ENCODE assay signal across 8 mouse cellular contexts in the genomic region with DNA sequence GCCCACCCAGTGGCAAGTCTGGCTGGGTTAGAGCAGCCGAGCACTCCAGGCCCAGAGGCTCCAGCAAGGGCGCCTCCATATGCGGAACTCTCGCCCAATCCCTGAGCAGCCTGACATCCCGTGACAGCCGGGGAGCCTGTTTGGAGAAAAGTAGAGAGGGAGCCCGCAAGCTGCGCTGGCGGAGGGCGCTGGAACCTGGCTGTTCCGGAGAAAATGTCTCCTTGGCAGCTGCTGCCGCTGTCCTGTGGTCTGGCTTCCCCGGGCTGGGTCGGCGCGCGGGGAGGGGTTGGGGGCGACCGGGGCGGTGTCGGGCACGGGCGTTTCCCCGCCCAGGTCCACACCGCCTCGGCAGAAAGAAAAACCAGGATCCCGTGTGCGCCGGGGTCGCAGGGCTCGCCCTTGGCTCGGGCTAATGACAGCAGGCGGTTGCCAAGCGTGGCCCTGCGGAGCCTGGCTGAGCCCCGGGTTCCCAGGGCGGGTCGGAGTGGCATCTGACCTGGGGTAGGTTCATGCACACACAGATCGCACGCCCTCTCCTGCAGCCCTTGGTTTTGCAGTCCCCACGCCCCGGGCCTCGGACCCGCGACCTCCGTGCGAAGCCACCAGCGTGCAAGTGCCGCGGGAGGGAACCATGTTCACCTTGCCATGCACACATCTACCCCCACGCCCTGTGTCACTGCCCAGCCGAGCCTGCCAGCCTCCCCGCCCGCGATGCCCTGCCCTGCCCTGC. TPM values are rescaled to one million over a fixed set of nuclear protein-coding genes. Genes with fewer than 3 reads are reported as not detected.
DNase-seq lines count a peak whose midpoint lies in the region; ATAC-seq and TF ChIP-seq lines count a peak whose summit lies in the region.

No protein-coding gene starts in this region.

- H3K4me1 ChIP-seq in ES-E14 (ENCODE audit: control insufficient read depth in 2 of 2, insufficient read depth in 2 of 2, low read length in 2 of 2, poor library complexity in 1 of 2) = 0 out of 4 replicates have a peak, but pooled peaks cover 0 to 3% of the 10 kb centered on the region in 2 experiments
- peaks cover 9% of the 10 kb centered on the region for H3K4me1 ChIP-seq in forebrain, embryonic 14.5 days (ENCODE audit: control insufficient read depth, insufficient read depth, low read length)
- peaks cover 14% of the 10 kb centered on the region for H3K4me1 ChIP-seq in liver, postnatal 0 days (ENCODE audit: insufficient read depth)
- H3K4me1 ChIP-seq in neural tube, embryonic 13.5 days (replicated peaks) = peaks cover 39% of the 10 kb centered on the region

- 0 out of 2 replicates have a peak, but pooled peaks have one; percentile 3 for TF ChIP-seq CTCF in liver, postnatal 0 days (IDR thresholded peaks at IDR 0.05; ENCODE audit: low read depth)

- DNase-seq in ES-E14 (ENCODE audit: low read depth, low spot score) = peak; percentile 60
- DNase-seq in cerebellum, adult 11 months = peak; percentile 76
- peak; percentile 91 for DNase-seq in forebrain, embryonic 14.5 days (ENCODE audit: low spot score)
- peak; percentile 80 to 84 for DNase-seq in heart, postnatal 14 days
- peak; percentile 83 for DNase-seq in layer of hippocampus, adult 11-12 months (ENCODE audit: low spot score)
- DNase-seq in liver, postnatal 0 days = peak; percentile 80
- DNase-seq in telencephalon, adult 2 months (ENCODE audit: low read depth, low spot score) = peak; percentile 75

- no peaks in the 10 kb centered on the region for H3K27me3 ChIP-seq in forebrain, embryonic 14.5 days (replicated peaks; ENCODE audit: control insufficient read depth, insufficient read depth, low read length)
- no peaks in the 10 kb centered on the region for H3K27me3 ChIP-seq in liver, postnatal 0 days (ENCODE audit: insufficient read depth, low read length)
- no peaks in the 10 kb centered on the region for H3K27me3 ChIP-seq in neural tube, embryonic 13.5 days

- TF ChIP-seq EP300 in liver, postnatal 0 days (IDR thresholded peaks at IDR 0.05; ENCODE audit: low read depth) = no peak

- peak; percentile 81 for ATAC-seq in forebrain, embryonic 14.5 days
- ATAC-seq in liver, postnatal 0 days = peak; percentile 69
- ATAC-seq in neural tube, embryonic 13.5 days (ENCODE audit: low read depth) = peak; percentile 85

- H3K4me2 ChIP-seq in forebrain, embryonic 14.5 days (ENCODE audit: low read length) = peak overlapping the region; percentile 95
- H3K4me2 ChIP-seq in liver, postnatal 0 days (ENCODE audit: low read depth, low read length) = peak overlapping the region; percentile 90
- peak overlapping the region; percentile 84 for H3K4me2 ChIP-seq in neural tube, embryonic 13.5 days

- no peaks in the 10 kb centered on the region for H3K36me3 ChIP-seq in ES-E14 (ENCODE audit: control insufficient read depth, insufficient read depth, low read length, poor library complexity, severe bottlenecking)
- no peaks in the 10 kb centered on the region for H3K36me3 ChIP-seq in forebrain, embryonic 14.5 days (ENCODE audit: control insufficient read depth, insufficient read depth, low read length)
- peaks cover 5% of the 10 kb centered on the region for H3K36me3 ChIP-seq in liver, postnatal 0 days (replicated peaks; ENCODE audit: insufficient read depth, low read length)
- H3K36me3 ChIP-seq in neural tube, embryonic 13.5 days = 0 out of 2 replicates have a peak, but pooled peaks cover 4% of the 10 kb centered on the region

- peak overlapping the region; percentile 90 for H3K9ac ChIP-seq in ES-E14 (ENCODE audit: insufficient read depth, low read depth, low read length, poor library complexity, severe bottlenecking)
- peak overlapping the region; percentile 89 for H3K9ac ChIP-seq in forebrain, embryonic 14.5 days (ENCODE audit: low read length)
- H3K9ac ChIP-seq in liver, postnatal 0 days (replicated peaks) = peak overlapping the region; percentile 89
- peak overlapping the region; percentile 98 for H3K9ac ChIP-seq in neural tube, embryonic 13.5 days

- in situ Hi-C loops in ES-E14 (cut with MboI; ENCODE audit: low sequenced_read_pairs in 2 of 2, unreplicated experiment in 2 of 2) = no loop called here

- intact Hi-C loops in heart, postnatal 14 days (cut with DNase I) = no loop called here

- peak overlapping the region; percentile 95 to 99 for H3K4me3 ChIP-seq in ES-E14 (ENCODE audit: insufficient read depth in 1 of 2, low read depth in 1 of 2, low read length in 2 of 2, poor library complexity in 1 of 2, severe bottlenecking in 1 of 2)
- peak overlapping the region; percentile 78 for H3K4me3 ChIP-seq in forebrain, embryonic 14.5 days (ENCODE audit: low read depth, low read length)
- peak overlapping the region; percentile 67 for H3K4me3 ChIP-seq in liver, postnatal 0 days (ENCODE audit: low read depth, low read length)
- peak overlapping the region; percentile 83 for H3K4me3 ChIP-seq in neural tube, embryonic 13.5 days

- WGBS in forebrain, embryonic 14.5 days = 1% methylated on average over 53 of the region's 55 CpGs
- whole genome bisulfite sequencing in liver, postnatal 0 days (ENCODE audit: insufficient replicate concordance) = under 1% methylated on average over 53 of the region's 55 CpGs
- WGBS in neural tube, embryonic 13.5 days = under 1% methylated on average over 54 of the region's 55 CpGs

- 0 out of 2 replicates have a peak, but pooled peaks cover 2% of the 10 kb centered on the region for H3K9me3 ChIP-seq in ES-E14 (ENCODE audit: control insufficient read depth, insufficient read depth, low read depth, low read length)
- H3K9me3 ChIP-seq in forebrain, embryonic 14.5 days (replicated peaks; ENCODE audit: control insufficient read depth, low read length) = no peaks in the 10 kb centered on the region
- no peaks in the 10 kb centered on the region for H3K9me3 ChIP-seq in liver, postnatal 0 days (ENCODE audit: low read length)
- H3K9me3 ChIP-seq in neural tube, embryonic 13.5 days = no peaks in the 10 kb centered on the region

- H3K27ac ChIP-seq in ES-E14 (ENCODE audit: insufficient read depth, low read depth, low read length, poor library complexity, severe bottlenecking) = no peak overlapping the region
- H3K27ac ChIP-seq in forebrain, embryonic 14.5 days (ENCODE audit: low read depth, low read length) = peak overlapping the region; percentile 96
- H3K27ac ChIP-seq in liver, postnatal 0 days (ENCODE audit: low read depth) = peak overlapping the region; percentile 95
- peak overlapping the region; percentile 99 for H3K27ac ChIP-seq in neural tube, embryonic 13.5 days (replicated peaks)

TF ChIP-seq in ES-E14, 5 proteins besides CTCF, POLR2A, EP300 and RAD21:
- TF ChIP-seq CHD2 (IDR thresholded peaks at IDR 0.05; ENCODE audit: low read depth, low read length) (no peak), MAFK (IDR thresholded peaks at IDR 0.05; ENCODE audit: insufficient read depth, low read depth, low read length) (no peak), ZC3H11A (IDR thresholded peaks at IDR 0.05; ENCODE audit: borderline replicate concordance, low read depth, low read length) (no peak), HCFC1 (IDR thresholded peaks at IDR 0.05; ENCODE audit: borderline replicate concordance, insufficient read depth, low read length) (no peak), ZNF384 (IDR thresholded peaks at IDR 0.05; ENCODE audit: low read depth, low read length) (no peak)

RNA-seq across cellular contexts. Expression of a gene that starts 1.1 kb away (rescaled TPM):
- total RNA-seq in ES-E14 (2012; rRNA removed) = 3.7 and 4.1 TPM in 2 replicates
- 20.1 and 25.1 TPM in 2 replicates for polyA plus RNA-seq in forebrain, embryonic 14.5 days (2014; fragmentation: Nextera tagmentation; extraction: Ambion mirVana)
- 10 to 100 TPM; 31.9 to 40.9 TPM for total RNA-seq in heart, postnatal 14 days (2021)
- polyA plus RNA-seq in liver, postnatal 0 days (2015; fragmentation: Nextera tagmentation; extraction: Ambion mirVana) = 6.2 and 7.2 TPM in 2 replicates
- 32.3 and 35.7 TPM in 2 replicates for polyA plus RNA-seq in neural tube, embryonic 13.5 days (2015; fragmentation: Nextera tagmentation; extraction: Ambion mirVana)

RNA-seq across cellular contexts. Expression of a gene that starts 44.4 kb away (rescaled TPM):
- total RNA-seq in ES-E14 (2012; rRNA removed) = 1.7 and 2.1 TPM in 2 replicates
- polyA plus RNA-seq in forebrain, embryonic 14.5 days (2014; fragmentation: Nextera tagmentation; extraction: Ambion mirVana) = 2.5 and 3.3 TPM in 2 replicates
- 10 to 100 TPM in 1 of 2 experiments, 1 to 10 TPM in 1; 9.1 to 10.5 TPM for total RNA-seq in heart, postnatal 14 days (2021)
- polyA plus RNA-seq in liver, postnatal 0 days (2015; fragmentation: Nextera tagmentation; extraction: Ambion mirVana) = 3.4 and 4.2 TPM in 2 replicates
- polyA plus RNA-seq in neural tube, embryonic 13.5 days (2015; fragmentation: Nextera tagmentation; extraction: Ambion mirVana) = 2.4 and 4.4 TPM in 2 replicates

RNA-seq across cellular contexts. Expression of a gene that starts 53.8 kb away (rescaled TPM):
- 0.71 and 0.95 TPM in 2 replicates for total RNA-seq in ES-E14 (2012; rRNA removed)
- 0.88 and 1.3 TPM in 2 replicates for polyA plus RNA-seq in forebrain, embryonic 14.5 days (2014; fragmentation: Nextera tagmentation; extraction: Ambion mirVana)
- under 1 TPM; 0.12 to 0.17 TPM for total RNA-seq in heart, postnatal 14 days (2021)
- polyA plus RNA-seq in liver, postnatal 0 days (2015; fragmentation: Nextera tagmentation; extraction: Ambion mirVana) = not detected in 2 replicates
- polyA plus RNA-seq in neural tube, embryonic 13.5 days (2015; fragmentation: Nextera tagmentation; extraction: Ambion mirVana) = 3.5 and 3.9 TPM in 2 replicates
